Mouse (Mus musculus) monocyte, adult 2 months (primary cell): ENCODE measurements around the gene Fbxl4.

Experiments
- DNase-seq, 2 experiments: peaks; one replicate each; pipeline ENCODE4 v3.0.0; 2022; ENCODE audit warnings: low spot score in 2 of 2, low read depth in 1 of 2

Gene Fbxl4

GRCm38 (mm10) chr4:22476967-22477710 lies 119.8 kb downstream of the Fbxl4 start:
- DNase-seq = no peak

GRCm38 (mm10) chr4:22477711-22478230 lies 120.4 kb downstream of the Fbxl4 start:
- no peak for DNase-seq

- DNase-seq = no peak
These were observed 121.4 kb downstream of the Fbxl4 start for GRCm38 (mm10) chr4:22478488-22479367.

- DNase-seq = no peak
These were observed 122.2 kb downstream of the Fbxl4 start for GRCm38 (mm10) chr4:22479368-22480090.

- DNase-seq = no peak
These were observed 122.9 kb downstream of the Fbxl4 start for GRCm38 (mm10) chr4:22480091-22480857.

GRCm38 (mm10) chr4:22480858-22481205 lies 123.5 kb downstream of the Fbxl4 start:
- DNase-seq = no peak

- no peak for DNase-seq
These were observed 124.8 kb downstream of the Fbxl4 start for GRCm38 (mm10) chr4:22482118-22482517.

GRCm38 (mm10) chr4:22482756-22483280 lies 125.5 kb downstream of the Fbxl4 start:
- no peak for DNase-seq

- no peak for DNase-seq
These were observed 126.2 kb downstream of the Fbxl4 start for GRCm38 (mm10) chr4:22483548-22483947.
